Mouse (Mus musculus): ENCODE data around the gene Arhgdia. TPM values are rescaled to one million over a fixed set of nuclear protein-coding genes. Genes with fewer than 3 reads are reported as not detected.
A peak's percentile ranks its signal among the peaks of the same experiment; 100 is the strongest.
"Not testable (repeated sequence)": the region's sequence is repeated elsewhere in the genome, so short reads cannot be mapped to it uniquely, and the experiment has no call there.

The Arhgdia gene
- polyA plus RNA-seq, 1 experiment from 2014 or later, result 449 TPM

- no peak overlapping the region for H3K4me2 ChIP-seq (ENCODE audit: low read length)
- H3K27ac ChIP-seq (ENCODE audit: low read depth, low read length), result no peak overlapping the region
- ATAC-seq (no peak), DNase-seq (ENCODE audit: low spot score) (no peak)
- peaks cover 55% of the 10 kb centered on the region for H3K36me3 ChIP-seq (ENCODE audit: control insufficient read depth, insufficient read depth, low read length)
- H3K4me3 ChIP-seq (ENCODE audit: low read depth, low read length), result no peak overlapping the region
- WGBS, result 97% methylated on average over 1 of the region's 1 CpGs
- H3K4me1 ChIP-seq (ENCODE audit: control insufficient read depth, insufficient read depth, low read length), result peaks cover 10% of the 10 kb centered on the region
- H3K9me3 ChIP-seq (replicated peaks; ENCODE audit: control insufficient read depth, low read length), result no peaks in the 10 kb centered on the region
- no peak overlapping the region for H3K9ac ChIP-seq (ENCODE audit: low read length)
- no peaks in the 10 kb centered on the region for H3K27me3 ChIP-seq (replicated peaks; ENCODE audit: control insufficient read depth, insufficient read depth, low read length)
Observed at GRCm38 (mm10) chr11:120583937-120584336, 2.5 kb upstream of the Arhgdia start.

- ATAC-seq; H3K27ac ChIP-seq (ENCODE audit: low read depth, low read length): not testable (repeated sequence)
Observed at GRCm38 (mm10) chr11:120582982-120583293, 1.5 kb upstream of the Arhgdia start.

DNA sequence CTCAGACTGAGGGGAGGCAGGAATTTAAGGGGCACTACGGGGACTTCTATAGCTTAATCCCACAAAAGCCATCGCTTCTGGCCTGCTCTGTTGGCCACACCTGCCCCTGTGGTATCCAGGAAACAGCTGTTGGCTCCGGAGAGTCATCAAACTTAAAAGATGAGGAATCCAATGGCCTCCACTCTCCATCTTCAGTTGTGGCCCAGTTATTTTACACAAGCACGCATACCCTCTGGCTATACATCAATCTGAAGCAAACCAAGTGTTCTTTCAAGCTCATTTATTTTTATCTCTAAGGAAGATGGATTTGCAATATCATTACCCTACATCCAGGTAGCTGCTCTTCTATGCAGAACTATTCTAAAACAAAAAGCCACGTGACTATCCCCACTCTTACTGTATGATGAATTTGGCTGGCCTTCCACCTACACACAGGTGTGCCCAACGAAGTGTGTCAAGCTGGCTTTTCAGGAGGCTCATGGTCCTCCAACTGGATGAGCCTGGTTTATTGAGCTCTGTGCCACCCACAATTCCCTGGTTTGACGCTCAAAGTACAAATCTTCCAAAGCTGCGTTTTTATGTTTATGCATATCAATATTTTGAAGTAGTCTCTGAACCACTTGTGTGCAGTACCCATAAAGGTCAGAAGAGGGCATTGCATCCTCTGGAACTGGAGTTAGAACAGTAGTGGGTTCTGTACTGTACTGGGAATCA, 1.0 kb upstream of the Arhgdia start:
- Histone ChIP-seq H3K4me2 (ENCODE audit: low read length) (peak overlapping the region; percentile 85), H3K27me3 (replicated peaks; ENCODE audit: control insufficient read depth, insufficient read depth, low read length) (no peaks in the 10 kb centered on the region), H3K4me1 (ENCODE audit: control insufficient read depth, insufficient read depth, low read length) (peaks cover 10% of the 10 kb centered on the region), H3K9me3 (replicated peaks; ENCODE audit: control insufficient read depth, low read length) (no peaks in the 10 kb centered on the region), H3K36me3 (ENCODE audit: control insufficient read depth, insufficient read depth, low read length) (peaks cover 55% of the 10 kb centered on the region), H3K4me3 (ENCODE audit: low read depth, low read length) (peak overlapping the region; percentile 89), H3K27ac (ENCODE audit: low read depth, low read length) (peak overlapping the region; percentile 95), H3K9ac (ENCODE audit: low read length) (peak overlapping the region; percentile 95)
- ATAC-seq (no peak), DNase-seq (ENCODE audit: low spot score) (peak; percentile 24)
- WGBS, result 75% methylated on average over 8 of the region's 8 CpGs

More at GRCm38 (mm10) chr11:120582982-120583293, 1.5 kb upstream of the Arhgdia start:
- not testable (repeated sequence) for DNase-seq (ENCODE audit: low spot score); H3K9me3 ChIP-seq (replicated peaks; ENCODE audit: control insufficient read depth, low read length); H3K4me3 ChIP-seq (ENCODE audit: low read depth, low read length); H3K4me1 ChIP-seq (ENCODE audit: control insufficient read depth, insufficient read depth, low read length); H3K27me3 ChIP-seq (replicated peaks; ENCODE audit: control insufficient read depth, insufficient read depth, low read length); H3K4me2 ChIP-seq (ENCODE audit: low read length); H3K9ac ChIP-seq (ENCODE audit: low read length)
- 92% methylated on average over 2 of the region's 2 CpGs for WGBS
- H3K36me3 ChIP-seq (ENCODE audit: control insufficient read depth, insufficient read depth, low read length), result peaks cover 55% of the 10 kb centered on the region

DNA sequence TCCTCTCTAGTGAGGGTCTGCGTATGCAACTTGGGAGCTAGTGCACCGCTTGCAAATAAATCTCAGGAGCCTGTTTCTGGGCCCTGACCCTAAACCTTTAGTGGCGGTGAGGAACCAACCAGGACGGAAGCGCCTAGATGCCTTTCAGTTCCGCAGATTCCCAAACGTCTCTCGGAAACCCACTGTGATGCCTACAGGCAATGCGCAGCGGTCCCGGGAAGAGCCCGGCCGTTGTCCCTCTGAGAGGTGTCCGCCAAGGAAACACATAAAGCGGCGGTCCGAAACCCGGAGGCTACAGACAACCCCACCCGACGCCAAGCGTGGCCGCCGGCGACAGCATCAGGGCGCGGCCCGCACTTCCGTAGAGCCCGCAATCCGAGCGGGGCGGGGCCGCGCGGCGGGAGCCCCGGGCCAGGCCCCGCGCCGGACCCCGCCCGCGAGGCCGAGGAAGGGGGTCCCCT, 523 bp downstream of the Arhgdia start:
- peak overlapping the region; percentile 89 for H3K4me3 ChIP-seq (ENCODE audit: low read depth, low read length)
- peaks cover 43% of the 10 kb centered on the region for H3K36me3 ChIP-seq (ENCODE audit: control insufficient read depth, insufficient read depth, low read length)
- H3K27me3 ChIP-seq (replicated peaks; ENCODE audit: control insufficient read depth, insufficient read depth, low read length), result no peaks in the 10 kb centered on the region
- ATAC-seq, result peak; percentile 50
- peak overlapping the region; percentile 95 for H3K9ac ChIP-seq (ENCODE audit: low read length)
- WGBS, result under 1% methylated on average over 44 of the region's 44 CpGs
- no peaks in the 10 kb centered on the region for H3K9me3 ChIP-seq (replicated peaks; ENCODE audit: control insufficient read depth, low read length)
- peak overlapping the region; percentile 95 for H3K27ac ChIP-seq (ENCODE audit: low read depth, low read length)
- peaks cover 10% of the 10 kb centered on the region for H3K4me1 ChIP-seq (ENCODE audit: control insufficient read depth, insufficient read depth, low read length)
- H3K4me2 ChIP-seq (ENCODE audit: low read length), result peak overlapping the region; percentile 85
- DNase-seq (ENCODE audit: low spot score), result peak; percentile 34

GRCm38 (mm10) chr11:120580190-120580589, 1.2 kb downstream of the Arhgdia start:
- ATAC-seq, result no peak
- Histone ChIP-seq H3K27me3 (replicated peaks; ENCODE audit: control insufficient read depth, insufficient read depth, low read length) (no peaks in the 10 kb centered on the region), H3K36me3 (ENCODE audit: control insufficient read depth, insufficient read depth, low read length) (peaks cover 36% of the 10 kb centered on the region), H3K4me3 (ENCODE audit: low read depth, low read length) (peak overlapping the region; percentile 89), H3K4me1 (ENCODE audit: control insufficient read depth, insufficient read depth, low read length) (peaks cover 10% of the 10 kb centered on the region), H3K27ac (ENCODE audit: low read depth, low read length) (peak overlapping the region; percentile 95; the same call in 1 of the 2 replicates), H3K9ac (ENCODE audit: low read length) (peak overlapping the region; percentile 95), H3K9me3 (replicated peaks; ENCODE audit: control insufficient read depth, low read length) (no peaks in the 10 kb centered on the region), H3K4me2 (ENCODE audit: low read length) (peak overlapping the region; percentile 85)
- 62% methylated on average over 7 of the region's 7 CpGs for WGBS
- no peak for DNase-seq (ENCODE audit: low spot score)

- Histone ChIP-seq H3K27me3 (replicated peaks; ENCODE audit: control insufficient read depth, insufficient read depth, low read length) (no peaks in the 10 kb centered on the region), H3K4me3 (ENCODE audit: low read depth, low read length) (peak overlapping the region; percentile 89), H3K4me1 (ENCODE audit: control insufficient read depth, insufficient read depth, low read length) (peaks cover 10% of the 10 kb centered on the region), H3K27ac (ENCODE audit: low read depth, low read length) (peak overlapping the region; percentile 95; the same call in 1 of the 2 replicates), H3K4me2 (ENCODE audit: low read length) (peak overlapping the region; percentile 85), H3K9me3 (replicated peaks; ENCODE audit: control insufficient read depth, low read length) (no peaks in the 10 kb centered on the region), H3K9ac (ENCODE audit: low read length) (peak overlapping the region; percentile 95), H3K36me3 (ENCODE audit: control insufficient read depth, insufficient read depth, low read length) (peaks cover 34% of the 10 kb centered on the region)
- WGBS, result 64% methylated on average over 15 of the region's 15 CpGs
- ATAC-seq (no peak), DNase-seq (ENCODE audit: low spot score) (peak; percentile 81)
Observed at GRCm38 (mm10) chr11:120579316-120580107, 1.9 kb downstream of the Arhgdia start.

- no peak overlapping the region; the same call in 1 of the 2 replicates for H3K9ac ChIP-seq (ENCODE audit: low read length)
- no peaks in the 10 kb centered on the region for H3K9me3 ChIP-seq (replicated peaks; ENCODE audit: control insufficient read depth, low read length)
- no peak overlapping the region; the same call in 1 of the 2 replicates for H3K4me3 ChIP-seq (ENCODE audit: low read depth, low read length)
- H3K36me3 ChIP-seq (ENCODE audit: control insufficient read depth, insufficient read depth, low read length), result peaks cover 31% of the 10 kb centered on the region
- H3K27me3 ChIP-seq (replicated peaks; ENCODE audit: control insufficient read depth, insufficient read depth, low read length), result no peaks in the 10 kb centered on the region
- H3K4me2 ChIP-seq (ENCODE audit: low read length), result no peak overlapping the region
- DNase-seq (ENCODE audit: low spot score), result no peak
- no peak for ATAC-seq
- no peak overlapping the region for H3K27ac ChIP-seq (ENCODE audit: low read depth, low read length)
- peaks cover 10% of the 10 kb centered on the region for H3K4me1 ChIP-seq (ENCODE audit: control insufficient read depth, insufficient read depth, low read length)
- WGBS, result 90% methylated on average over 11 of the region's 11 CpGs
Observed at GRCm38 (mm10) chr11:120578694-120579243, 2.7 kb downstream of the Arhgdia start.

DNA sequence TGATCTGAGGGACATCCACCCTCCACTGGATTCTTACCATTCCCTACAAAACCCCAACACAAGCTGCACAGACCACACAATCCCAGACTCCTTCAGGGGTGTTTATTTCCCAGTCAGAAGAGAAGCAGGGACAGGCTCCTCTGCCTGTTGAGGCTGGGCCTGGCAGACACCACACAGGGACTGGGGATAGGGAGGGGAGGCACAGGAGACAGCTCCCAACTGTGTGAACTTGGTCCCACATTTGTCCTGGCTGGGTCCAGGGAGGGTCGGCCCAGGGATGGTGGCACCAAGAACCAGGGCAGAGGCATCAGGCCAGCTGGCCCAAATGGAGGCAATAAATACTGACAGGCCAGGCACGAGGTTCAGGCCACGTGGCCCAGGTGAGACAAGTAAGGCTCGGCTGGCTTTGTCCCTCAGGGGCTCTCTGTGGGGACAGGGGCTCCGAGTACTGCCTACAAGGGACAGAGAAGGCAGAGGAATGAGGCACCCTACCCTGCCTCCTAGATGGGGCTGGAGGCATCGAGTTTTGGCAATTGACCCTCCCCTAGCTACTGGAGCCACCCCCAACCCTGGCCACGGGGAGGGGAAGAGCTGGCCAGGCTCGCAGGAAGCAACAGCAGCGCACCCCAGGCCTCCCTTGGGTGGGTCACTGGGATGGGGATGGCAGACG, 3.3 kb downstream of the Arhgdia start:
- no peak for ATAC-seq
- Histone ChIP-seq H3K27me3 (replicated peaks; ENCODE audit: control insufficient read depth, insufficient read depth, low read length) (no peaks in the 10 kb centered on the region), H3K9ac (ENCODE audit: low read length) (no peak overlapping the region), H3K9me3 (replicated peaks; ENCODE audit: control insufficient read depth, low read length) (no peaks in the 10 kb centered on the region), H3K4me1 (ENCODE audit: control insufficient read depth, insufficient read depth, low read length) (peaks cover 10% of the 10 kb centered on the region), H3K27ac (ENCODE audit: low read depth, low read length) (no peak overlapping the region), H3K4me2 (ENCODE audit: low read length) (no peak overlapping the region), H3K36me3 (ENCODE audit: control insufficient read depth, insufficient read depth, low read length) (peaks cover 30% of the 10 kb centered on the region), H3K4me3 (ENCODE audit: low read depth, low read length) (no peak overlapping the region)
- 90% methylated on average over 10 of the region's 10 CpGs for WGBS
- no peak for DNase-seq (ENCODE audit: low spot score)
